Comparison of ENCODE assay signal across 15 mouse cellular contexts in the genomic region with DNA sequence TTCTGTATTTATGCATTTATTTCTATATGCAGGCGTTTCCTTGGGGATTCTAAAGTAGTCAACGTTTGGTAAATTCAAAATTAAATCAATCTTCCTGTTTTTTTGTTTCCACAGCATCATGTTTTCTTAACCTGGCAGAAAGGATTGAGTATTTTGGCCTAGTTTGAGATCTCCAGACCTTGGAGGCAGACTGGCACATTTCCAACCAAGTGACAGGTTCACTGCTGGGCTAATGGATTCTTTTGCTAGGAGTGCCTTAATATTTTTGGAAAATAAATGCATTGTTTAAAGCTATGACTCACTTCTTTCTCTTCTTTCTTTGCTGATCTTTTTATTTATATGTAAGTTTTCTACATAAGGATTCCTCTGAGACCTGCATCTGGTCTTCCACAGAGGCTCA.
DNase-seq lines count a peak whose midpoint lies in the region; ATAC-seq and TF ChIP-seq lines count a peak whose summit lies in the region.
"Had no signal": no experiment of that assay in that cellular context is flagged by ENCODE, and none has a peak within 500 bp of the region (broad histone marks: within the 10 kb centered on the region; RNA-seq: fewer than 3 reads in every experiment).

No protein-coding gene starts in this region.

- peak; percentile 14 for DNase-seq in kidney, adult 11 months
- DNase-seq in kidney, postnatal 4 days, result no peak
- peak; percentile 13 for DNase-seq in Patski (ENCODE audit: low read depth, low spot score)
- DNase-seq in adrenal gland, postnatal 10 days, result peak; percentile 72
- peak; percentile 77 for DNase-seq in cerebellum, adult 9-11 months
- no peak for DNase-seq in thymus, adult 18-20 months
- no peak for DNase-seq in testis, postnatal 14 days (ENCODE audit: low spot score)
- DNase-seq: gastrocnemius, postnatal 36 days; heart, postnatal 36 days; lung, embryonic 14.5 days; right cerebral cortex, postnatal 14 days had no signal

- ATAC-seq in Patski, result no peak
- ATAC-seq: midbrain, embryonic 13.5 days had no signal

- in situ Hi-C loops in Patski (cut with MboI; ENCODE audit: low pct_unique_long_range_greater_than_20kb), result no loop called here

- POLR2A ChIA-PET in Patski (lab: Charles Lee), result no interaction called here

- no peak for TF ChIP-seq CTCF in Patski (IDR thresholded peaks at IDR 0.05)

- CTCF ChIA-PET in Patski (lab: Charles Lee), result no interaction called here

- no peaks in the 10 kb centered on the region for H3K27me3 ChIP-seq in Patski
- H3K27me3 ChIP-seq: embryonic facial prominence, embryonic 13.5 days; heart, embryonic 12.5 days; limb, embryonic 15.5 days; midbrain, embryonic 13.5 days had no signal

Comparison
In these comparisons a context has a peak if more than half of its experiments do, and no peak if none do; other contexts are left out.
1. DNase-seq: peak in kidney, adult 11 months (single experiment), Patski (single experiment), adrenal gland, postnatal 10 days (single experiment) and cerebellum, adult 9-11 months (single experiment); none in kidney, postnatal 4 days (0 of 2), thymus, adult 18-20 months (0 of 2) and testis, postnatal 14 days (single experiment).